Mouse (Mus musculus): Measurements from ENCODE around the gene Alox12.

DNA sequence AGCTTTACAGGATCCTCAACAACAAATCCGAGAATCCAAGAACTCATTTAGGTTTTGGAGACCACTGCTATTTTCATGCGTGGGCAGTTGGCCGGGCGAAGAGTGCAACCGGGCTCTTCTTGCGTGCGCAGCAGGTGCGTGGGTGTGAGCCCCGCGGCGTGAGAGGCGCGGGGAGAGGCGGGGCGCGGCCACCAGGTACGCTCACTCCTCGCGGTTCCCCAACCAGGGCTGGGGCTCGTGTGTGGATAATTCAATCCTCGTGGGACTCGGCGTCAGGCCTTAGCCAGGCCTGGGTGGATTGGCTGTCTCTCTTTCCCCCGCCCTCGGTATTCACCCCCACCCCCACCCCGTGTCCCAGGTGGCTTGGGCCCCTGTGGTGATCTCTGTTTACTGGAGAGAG is 41.4 kb downstream of the Alox12 start:
- TF ChIP-seq CTCF (IDR thresholded peaks at IDR 0.05; ENCODE audit: low read depth) (no peak), EP300 (IDR thresholded peaks at IDR 0.05; ENCODE audit: low read depth) (no peak)

All from heart, postnatal 0 days (tissue).